Mouse (Mus musculus): ENCODE measurements around the gene Dnah3.

GRCm38 (mm10) chr7:120028669-120029068 lies 66.4 kb downstream of the Dnah3 start:
- no peak for TF ChIP-seq CTCF (IDR thresholded peaks at IDR 0.05; ENCODE audit: extremely low read depth, insufficient read depth, low read length)
- TF ChIP-seq POLR2A (IDR thresholded peaks at IDR 0.05; ENCODE audit: extremely low read depth, insufficient read depth, low read length) = no peak

Measured in cortical plate, adult 2 months (tissue).